Mouse (Mus musculus) lung, postnatal 25 days (tissue): ENCODE measurements around the gene Lamp1.
A peak's percentile ranks its signal among the peaks of the same experiment; 100 is the strongest.

Experiments used
- DNase-seq: peaks from one replicate; pipeline ENCODE4 v3.0.0; 2022; ENCODE audit warnings: low spot score

Lamp1 gene

DNA sequence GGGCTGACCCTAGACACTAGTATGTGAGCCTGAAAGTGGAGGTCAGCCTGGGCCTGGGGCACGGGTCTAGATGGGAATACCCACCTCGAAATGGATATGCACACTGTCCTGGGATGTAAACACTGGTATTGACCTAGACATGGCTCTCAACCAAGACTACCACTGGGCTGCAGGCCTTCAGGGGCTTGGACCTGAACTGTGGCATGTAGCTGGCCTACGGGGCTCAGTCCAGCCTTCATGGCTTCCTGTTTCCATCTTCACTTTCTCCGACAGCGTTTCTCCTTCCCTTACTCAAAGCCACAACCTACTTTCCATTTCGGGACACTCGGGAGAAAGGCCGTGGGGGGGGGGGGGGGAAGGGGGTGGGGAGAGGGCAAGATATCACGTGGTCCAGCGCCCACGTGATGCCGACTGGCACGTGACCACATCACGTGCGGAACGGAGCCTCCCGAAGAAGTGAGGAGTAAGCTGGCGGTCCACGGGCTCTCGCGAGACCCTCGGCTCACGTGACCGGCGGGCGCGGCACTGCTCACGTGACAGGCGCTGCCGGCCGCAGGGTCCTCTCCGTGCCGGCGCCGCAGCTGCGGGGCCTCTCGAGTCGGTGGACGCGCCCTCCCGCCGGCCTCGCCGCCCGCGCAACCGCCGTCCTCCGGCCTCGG is at the start of gene Lamp1:
TSS of gene Lamp1 (plus strand) at position 444 of the 659 bp plus-strand sequence.
- peak; percentile 99 for DNase-seq

GRCm38 (mm10) chr8:13109416-13109960 is 49.5 kb upstream of the Lamp1 start:
- DNase-seq: no peak

- DNase-seq: no peak
Measured at GRCm38 (mm10) chr8:13111917-13112316, 47.0 kb upstream of the Lamp1 start.

- no peak for DNase-seq
Measured at GRCm38 (mm10) chr8:13113232-13113631, 45.7 kb upstream of the Lamp1 start.

- DNase-seq: no peak
Measured at GRCm38 (mm10) chr8:13117096-13117495, 41.9 kb upstream of the Lamp1 start.

DNA sequence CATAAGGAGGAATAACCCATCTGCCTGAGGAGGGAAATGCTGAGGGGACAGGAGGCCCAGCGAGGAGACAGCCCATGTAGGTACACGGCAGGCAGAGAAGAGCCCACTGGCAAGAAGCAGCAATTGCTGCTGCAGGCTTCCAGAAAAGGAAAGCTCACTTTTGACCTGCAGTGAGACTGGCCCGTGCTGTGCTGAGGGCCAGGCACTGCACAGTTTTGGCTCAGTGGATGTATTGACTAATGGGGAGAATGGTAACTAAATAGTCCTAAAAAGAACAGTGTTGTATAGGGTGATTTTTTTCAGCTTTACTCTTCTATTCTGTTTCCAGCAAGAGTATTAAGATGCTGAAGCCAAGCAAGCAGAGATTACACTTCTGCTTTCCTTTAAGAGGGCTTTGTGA is 40.4 kb upstream of the Lamp1 start:
- DNase-seq: no peak

DNA sequence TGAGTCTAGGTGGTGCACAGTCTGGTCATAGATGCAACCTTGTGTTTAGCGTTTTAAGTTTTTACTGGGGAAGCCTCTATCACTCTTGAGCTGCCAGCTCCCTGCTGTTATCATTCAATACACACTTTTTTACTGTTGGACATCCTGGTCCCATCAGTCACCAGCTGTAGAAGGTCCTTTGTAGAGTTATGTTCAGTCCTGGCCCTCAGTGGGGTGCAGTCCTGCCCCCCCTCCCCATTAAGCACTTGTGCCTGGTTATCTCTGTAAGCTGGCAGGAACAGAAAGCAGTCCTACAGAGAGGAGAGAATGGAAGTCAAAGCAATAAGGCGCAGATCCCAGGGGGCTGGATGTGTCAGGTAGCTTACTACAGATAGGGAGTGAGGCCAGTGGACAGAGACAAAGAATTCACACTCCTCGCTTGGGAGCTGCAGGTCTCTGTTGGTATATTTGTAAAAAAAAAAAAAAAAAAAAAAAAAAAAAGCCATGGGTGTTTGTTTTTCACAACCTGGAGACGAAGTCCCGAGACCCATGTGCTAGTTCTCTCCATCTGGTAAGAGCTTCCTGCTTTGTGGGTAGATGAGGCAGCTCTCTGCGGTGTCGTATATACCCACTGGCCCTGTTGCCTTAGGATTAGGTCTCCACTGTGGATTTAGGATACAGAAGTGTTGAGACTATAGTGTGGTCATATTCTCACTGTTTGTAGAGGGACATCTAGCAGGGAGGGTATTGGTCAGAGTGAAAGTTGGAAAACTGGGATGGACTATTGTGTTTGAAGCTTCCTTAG is 37.9 kb upstream of the Lamp1 start:
- no peak for DNase-seq

DNA sequence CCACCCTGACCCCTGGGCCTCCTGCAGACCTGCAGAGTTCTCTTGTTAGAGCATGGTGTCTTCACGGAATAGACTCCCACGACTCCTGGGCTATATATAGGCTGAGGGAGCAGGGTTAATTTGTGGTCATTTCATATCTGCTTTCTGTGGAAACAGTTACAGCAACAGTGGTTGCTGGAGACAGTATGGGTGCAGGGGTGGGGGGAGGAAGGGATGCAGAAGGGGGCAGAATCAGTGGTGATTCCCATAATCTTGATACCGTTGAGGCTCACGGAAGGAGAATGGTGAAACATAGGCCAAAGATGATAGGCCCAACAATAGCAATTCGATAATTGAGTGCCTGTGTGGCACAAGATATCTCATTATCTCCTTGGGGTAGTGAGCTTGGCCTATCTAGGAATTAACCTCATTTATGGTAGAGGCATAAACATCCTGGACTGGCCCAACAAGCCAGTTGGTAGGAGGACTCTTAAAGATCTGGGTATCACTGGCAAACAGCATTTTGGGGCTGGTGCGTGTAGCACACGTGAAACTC is 36.0 kb upstream of the Lamp1 start:
- DNase-seq: no peak

- DNase-seq: peak; percentile 10
Measured at GRCm38 (mm10) chr8:13124897-13125296, 34.1 kb upstream of the Lamp1 start.

DNA sequence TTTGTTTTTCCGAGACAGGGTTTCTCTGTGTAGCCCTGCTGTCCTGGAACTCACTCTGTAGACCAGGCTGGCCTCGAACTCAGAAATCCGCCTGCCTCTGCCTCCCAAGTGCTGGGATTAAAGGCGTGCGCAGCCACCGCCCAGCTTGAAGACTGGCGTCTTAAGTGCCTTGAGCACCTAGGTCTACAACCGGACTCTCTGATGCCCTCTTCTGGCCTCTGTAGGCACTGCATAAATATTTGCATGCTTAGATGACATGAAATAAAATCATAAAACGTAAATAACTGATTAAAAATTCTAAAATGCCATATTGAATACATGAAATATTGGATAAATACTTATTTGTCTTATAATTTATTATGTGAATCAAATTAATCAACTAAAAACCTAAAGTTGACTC is 26.7 kb upstream of the Lamp1 start:
- DNase-seq: peak; percentile 57

- no peak for DNase-seq
Measured at GRCm38 (mm10) chr8:13139641-13140182, 19.2 kb upstream of the Lamp1 start.

DNA sequence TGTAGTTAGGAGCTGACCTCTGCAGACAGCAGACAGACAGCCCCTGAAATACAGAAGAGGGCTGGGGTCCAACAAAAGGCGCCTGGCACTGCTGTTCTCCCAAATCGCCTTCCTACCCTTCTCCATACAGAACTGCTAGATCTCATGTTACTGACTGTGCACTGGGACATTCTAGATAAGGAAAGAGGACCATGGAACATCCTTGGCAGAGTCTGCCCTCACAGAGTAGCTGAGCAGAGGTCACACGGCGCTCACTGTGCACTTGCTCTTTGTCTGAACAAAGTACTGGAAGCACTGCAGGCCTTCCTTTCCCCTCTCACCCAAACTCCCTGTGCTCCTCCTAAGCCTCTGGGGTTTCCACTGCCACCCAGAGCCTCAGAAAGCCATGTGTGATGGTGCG is 17.3 kb upstream of the Lamp1 start:
- no peak for DNase-seq

DNA sequence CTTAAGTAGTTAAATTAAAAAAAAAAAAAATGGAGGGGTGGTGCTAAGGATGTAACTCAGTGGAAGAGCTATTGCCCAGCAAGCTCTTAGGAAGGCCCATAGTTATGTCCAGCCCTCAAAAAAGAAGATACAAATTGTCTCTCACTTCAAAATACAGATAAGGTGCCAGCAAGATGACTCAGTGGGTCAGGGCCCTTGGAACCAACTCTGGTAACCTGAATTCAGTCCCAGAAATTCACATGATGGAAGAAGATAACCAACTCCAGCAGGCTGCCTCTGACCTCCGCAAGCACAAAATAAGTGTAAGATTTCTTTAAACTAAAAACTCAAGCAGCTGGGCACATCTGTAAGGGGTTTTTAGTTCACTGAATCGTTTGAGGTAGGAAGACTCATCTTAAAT is 10.5 kb upstream of the Lamp1 start:
- no peak for DNase-seq

DNA sequence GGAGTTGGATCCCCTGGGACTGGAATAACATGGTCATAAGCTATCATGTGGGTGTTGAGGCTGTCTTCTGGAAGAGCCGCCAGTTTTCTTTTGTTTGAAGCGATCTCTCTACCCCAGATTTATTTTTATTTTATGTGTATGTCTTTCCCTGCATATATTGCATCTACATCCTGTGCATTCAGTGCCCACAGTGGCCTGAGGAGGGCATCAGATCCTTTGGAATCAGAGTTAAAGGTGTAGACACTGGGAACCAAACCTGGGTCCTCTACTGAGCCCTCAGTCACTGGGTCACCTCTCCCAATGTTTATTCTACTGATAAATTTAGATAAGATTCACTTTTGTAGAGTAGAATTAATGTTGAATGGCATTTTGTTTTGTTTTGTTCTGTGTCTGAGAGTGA is 9.7 kb upstream of the Lamp1 start:
- DNase-seq: no peak

DNA sequence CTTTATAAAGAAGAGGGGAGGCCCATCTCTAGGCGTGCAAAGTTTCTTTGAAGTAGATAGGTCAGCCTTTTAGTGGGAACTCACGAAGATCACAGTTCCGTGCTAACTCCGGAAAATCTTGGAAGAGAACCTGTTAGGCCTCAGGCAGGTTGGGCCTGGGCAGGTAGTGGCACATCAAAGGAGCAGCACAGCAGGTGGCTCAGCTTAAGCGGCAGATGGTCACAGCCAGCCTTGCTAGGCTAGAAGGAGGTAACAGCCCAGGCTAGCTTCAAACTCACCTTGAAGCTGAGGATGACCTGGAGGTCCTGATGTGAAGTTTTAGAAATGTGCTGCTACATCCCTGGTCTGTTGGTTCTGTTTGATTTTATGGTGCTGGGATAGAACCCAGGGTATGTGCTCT is 9.1 kb upstream of the Lamp1 start:
- no peak for DNase-seq

GRCm38 (mm10) chr8:13150929-13151328 is 8.0 kb upstream of the Lamp1 start:
- DNase-seq: no peak

DNA sequence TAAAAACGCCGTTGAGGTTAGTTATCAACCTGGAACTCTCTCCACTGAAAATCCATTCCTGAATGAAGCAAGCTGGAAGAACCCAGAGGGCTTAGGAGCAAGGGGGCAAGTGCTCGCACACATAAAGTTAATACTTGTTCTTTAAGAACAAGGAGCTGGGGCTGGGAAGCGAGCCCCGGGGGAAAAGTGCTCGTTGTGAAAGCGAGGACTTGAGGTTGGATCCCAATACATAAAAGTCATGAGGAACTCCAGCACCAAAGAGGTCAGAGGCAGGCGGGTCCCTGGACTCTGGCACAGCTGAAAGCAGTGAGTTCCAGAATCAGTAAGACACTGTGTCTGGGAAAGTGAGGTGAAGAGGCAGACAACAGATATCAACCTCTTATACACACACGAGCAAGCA is 4.9 kb upstream of the Lamp1 start:
- no peak for DNase-seq

DNA sequence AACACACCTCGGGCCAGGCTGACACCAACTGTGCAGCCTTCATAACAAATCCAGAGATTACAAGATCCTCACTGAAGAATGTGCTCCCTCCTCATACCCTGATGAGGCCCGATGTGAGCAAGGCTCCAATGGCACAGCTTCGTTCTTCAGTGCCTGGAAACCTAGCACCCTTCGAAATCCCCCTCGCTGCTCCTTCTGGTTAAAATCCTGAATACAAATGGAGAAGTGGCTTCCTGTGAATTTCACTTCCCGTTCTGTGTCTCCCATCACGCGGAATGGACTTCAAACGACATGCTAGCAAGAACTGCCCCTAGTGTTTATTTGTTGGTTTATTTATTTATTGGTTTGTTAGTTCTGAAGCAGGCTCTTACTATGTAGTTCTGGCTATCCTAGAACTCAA is 3.6 kb upstream of the Lamp1 start:
- DNase-seq: peak; percentile 10

GRCm38 (mm10) chr8:13156327-13157097 is 2.4 kb upstream of the Lamp1 start:
- DNase-seq: no peak

- DNase-seq: peak; percentile 6
Measured at GRCm38 (mm10) chr8:13159377-13159881, 468 bp downstream of the Lamp1 start.

GRCm38 (mm10) chr8:13160691-13161090 is 1.7 kb downstream of the Lamp1 start:
- DNase-seq: peak; percentile 16

GRCm38 (mm10) chr8:13162098-13162497 is 3.1 kb downstream of the Lamp1 start:
- peak; percentile 20 for DNase-seq
